Mouse (Mus musculus): ENCODE measurements around the gene Mctp1. TPM values are rescaled to one million over a fixed set of nuclear protein-coding genes. Genes with fewer than 3 reads are reported as not detected.

Gene Mctp1
- polyA plus RNA-seq (2012; rRNA removed; ENCODE audit: low replicate concordance) = 0.67 and 0.98 TPM in 2 replicates

GRCm38 (mm10) chr13:76383972-76384663, at the start of gene Mctp1:
Gene Mctp1 (plus strand): TSS chr13:76384535.

Other genes with a start within 250 kb of the Mctp1 start
- not detected in 2 replicates for gene Fam81b, start 79.5 kb upstream of the Mctp1 start, polyA plus RNA-seq (2012; rRNA removed; ENCODE audit: low replicate concordance)